Mouse (Mus musculus): ENCODE measurements around the gene Ptgis. TPM values are rescaled to one million over a fixed set of nuclear protein-coding genes. Genes with fewer than 3 reads are reported as not detected.

Gene Ptgis
- total RNA-seq, 1 experiment from 2014 or later: not detected

Other genes starting within 250 kb of the Ptgis start
- gene Stau1, start 244.3 kb downstream of the Ptgis start, total RNA-seq (2017): 64.5 and 67.0 TPM in 2 replicates
- 49.1 and 51.3 TPM in 2 replicates for gene Ddx27, start 225.4 kb downstream of the Ptgis start, total RNA-seq (2017)
- 60.8 and 65.7 TPM in 2 replicates for gene Znfx1, start 177.6 kb downstream of the Ptgis start, total RNA-seq (2017)
- gene Kcnb1, start 50.4 kb downstream of the Ptgis start, total RNA-seq (2017): 6.4 and 9.6 TPM in 2 replicates
- gene B4galt5, start 108.6 kb upstream of the Ptgis start, total RNA-seq (2017): 42.5 and 50.4 TPM in 2 replicates
- gene Slc9a8, start 181.1 kb upstream of the Ptgis start, total RNA-seq (2017): 43.5 and 52.9 TPM in 2 replicates